Mouse (Mus musculus) MEL (cell line): ENCODE results near the gene Med6.

Experiments
- ETS1 ChIP-seq: IDR thresholded peaks from 2 replicates; pipeline ENCODE4 v1.6.1; 2012; ENCODE audit warnings: low read depth, mild to moderate bottlenecking, inconsistent platforms, low read length, improper control_type of control experiment, moderate library complexity
- NRF1 ChIP-seq: IDR thresholded peaks from 2 replicates; pipeline ENCODE4 v1.6.1; 2014; ENCODE audit warnings: low read depth, mild to moderate bottlenecking, inconsistent platforms, low read length, improper control_type of control experiment, moderate library complexity; ENCODE audit not compliant: poor library complexity, insufficient read depth, severe bottlenecking
- POLR2AphosphoS5 ChIP-seq: IDR thresholded peaks from 2 replicates; pipeline ENCODE4 v1.6.1; 2012; ENCODE audit warnings: low read depth, borderline replicate concordance, mild to moderate bottlenecking, inconsistent platforms, low read length, moderate library complexity, mixed read lengths

DNA sequence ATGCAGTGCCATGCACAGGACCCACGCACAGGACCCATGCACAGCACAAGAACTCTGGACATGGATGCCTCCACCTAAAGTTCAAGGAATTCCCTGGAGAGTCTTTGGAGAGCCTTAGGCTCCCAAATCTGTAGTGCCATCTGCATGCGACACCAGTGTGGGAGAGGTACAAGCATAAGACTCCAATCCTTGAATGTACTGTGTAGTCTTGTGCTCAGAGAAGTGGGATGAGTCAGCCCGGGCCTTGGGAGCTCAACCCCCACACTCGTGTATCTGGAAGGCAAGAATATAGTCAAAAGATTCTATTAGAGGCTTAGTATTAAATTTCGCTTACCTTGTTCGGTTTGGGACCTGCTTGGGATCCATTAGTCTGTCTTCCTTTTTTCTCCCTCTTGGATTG is 21.0 kb upstream of the Med6 start:
- TF ChIP-seq NRF1 (no peak), POLR2AphosphoS5 (no peak), ETS1 (no peak)
